Mouse (Mus musculus) adrenal gland, postnatal 14 days (tissue): Measurements from ENCODE around the gene Zfp641. TPM values are rescaled to one million over a fixed set of nuclear protein-coding genes. Genes with fewer than 3 reads are reported as not detected.
A peak's percentile ranks its signal among the peaks of the same experiment; 100 is the strongest.

Experiments
- DNase-seq: peaks from one replicate; pipeline ENCODE4 v3.0.0; 2021; ENCODE audit warnings: mixed read lengths
- long read RNA-seq, 2 experiments: library from polyadenylated mRNA; stranded (forward); transcript quantifications; one replicate each; pipeline ENCODE4 v2.0.0; 2021
- total RNA-seq: library from RNA; stranded (reverse); gene quantifications from 2 replicates; pipeline ENCODE4 v1.2.3, GENCODE M21; 2021

Zfp641 gene
- 4.6 and 5.8 TPM in 2 replicates for total RNA-seq
- long read RNA-seq, experiment 1, full-length matches to known transcripts = 3 of 8 reads
- long read RNA-seq, experiment 1, partial matches to known transcripts = 1 of 8 reads
- long read RNA-seq, experiment 1, other reads (novel, unspliced or antisense) = 4 of 8 reads
- long read RNA-seq, experiment 2, full-length matches to known transcripts = 2 of 6 reads
- long read RNA-seq, experiment 2, partial matches to known transcripts = 1 of 6 reads
- long read RNA-seq, experiment 2, other reads (novel, unspliced or antisense) = 3 of 6 reads

- DNase-seq = peak; percentile 79
These were observed at the start of gene Zfp641 for GRCm38 (mm10) chr15:98295628-98296551. Zfp641 (minus strand) TSS chr15:98296161.

- no peak for DNase-seq
These were observed 44.9 kb upstream of the Zfp641 start, which contains the start of gene Olfr284 for GRCm38 (mm10) chr15:98340887-98341286. Olfr284 (minus strand) TSS chr15:98340987.

- no peak for DNase-seq
These were observed 21.3 kb upstream of the Zfp641 start, which contains the start of gene Olfr285 for GRCm38 (mm10) chr15:98317177-98317724. Olfr285 (minus strand) TSS chr15:98317353.

GRCm38 (mm10) chr15:98315703-98316102 lies 19.7 kb upstream of the Zfp641 start:
- DNase-seq = no peak

- DNase-seq = no peak
These were observed 2.3 kb downstream of the Zfp641 start for GRCm38 (mm10) chr15:98293651-98294050.

- DNase-seq = no peak
These were observed 7.4 kb downstream of the Zfp641 start for GRCm38 (mm10) chr15:98288566-98288965.

GRCm38 (mm10) chr15:98286418-98286817 lies 9.5 kb downstream of the Zfp641 start:
- DNase-seq = no peak

- DNase-seq = no peak
These were observed 38.2 kb downstream of the Zfp641 start for GRCm38 (mm10) chr15:98257776-98258175.

- DNase-seq = no peak
These were observed 38.8 kb downstream of the Zfp641 start, which contains the start of gene H1fnt for GRCm38 (mm10) chr15:98257193-98257592. H1fnt (minus strand) TSS chr15:98257293.

GRCm38 (mm10) chr15:98256271-98256670 lies 39.7 kb downstream of the Zfp641 start:
- DNase-seq = peak; percentile 56

Other genes starting within 250 kb of the Zfp641 start
- 66.1 and 72.0 TPM in 2 replicates for gene Pfkm, start 203.6 kb downstream of the Zfp641 start, total RNA-seq
- 17.6 and 21.1 TPM in 2 replicates for gene Senp1, start 202.4 kb downstream of the Zfp641 start, total RNA-seq
- 40.1 and 45.2 TPM in 2 replicates for gene Asb8, start 130.5 kb downstream of the Zfp641 start, total RNA-seq
- gene Ccdc184, start 129.0 kb downstream of the Zfp641 start, total RNA-seq = 0.70 and 0.94 TPM in 2 replicates
- gene Olfr288, start 100.6 kb downstream of the Zfp641 start, total RNA-seq = not detected in 2 replicates
- not detected in 2 replicates for gene Gm44579, start 75.2 kb downstream of the Zfp641 start, total RNA-seq
- not detected in 2 replicates for gene Olfr287, start 75.1 kb downstream of the Zfp641 start, total RNA-seq
- gene Olfr286, start 61.7 kb downstream of the Zfp641 start, total RNA-seq = not detected in 2 replicates
- gene H1fnt, start 38.9 kb downstream of the Zfp641 start, total RNA-seq = not detected in 2 replicates
- not detected in 2 replicates for gene Olfr285, start 21.2 kb upstream of the Zfp641 start, total RNA-seq
- not detected in 2 replicates for gene Olfr284, start 44.8 kb upstream of the Zfp641 start, total RNA-seq
- gene Olfr283, start 84.8 kb upstream of the Zfp641 start, total RNA-seq = not detected in 2 replicates
- not detected in 2 replicates for gene Olfr282, start 135.1 kb upstream of the Zfp641 start, total RNA-seq
- not detected in 2 replicates for gene Olfr281, start 156.4 kb upstream of the Zfp641 start, total RNA-seq
- not detected in 2 replicates for gene OR5BS1P, start 173.7 kb upstream of the Zfp641 start, total RNA-seq
- gene Lalba, start 186.6 kb upstream of the Zfp641 start, total RNA-seq = not detected in 2 replicates
- not detected in 2 replicates for gene Olfr279, start 196.2 kb upstream of the Zfp641 start, total RNA-seq
- gene Kansl2, start 238.1 kb upstream of the Zfp641 start, total RNA-seq = 72.5 and 85.8 TPM in 2 replicates